Mouse (Mus musculus) ES-Bruce4 (cell line): Measurements from ENCODE around the gene Lce6a. TPM values are rescaled to one million over a fixed set of nuclear protein-coding genes. Genes with fewer than 3 reads are reported as not detected.

ENCODE experiments used
- H3K27ac ChIP-seq: 2 replicates; pipeline ENCODE4 v1.5.1; 2012; ENCODE audit warnings: low read length, inconsistent platforms; ENCODE audit not compliant: insufficient read depth
- H3K27me3 ChIP-seq: 2 replicates; pipeline ENCODE4 v1.6.1; 2012; ENCODE audit warnings: mild to moderate bottlenecking, low read length, inconsistent platforms; ENCODE audit not compliant: control insufficient read depth, poor library complexity, insufficient read depth, severe bottlenecking
- H3K36me3 ChIP-seq: 2 replicates; pipeline ENCODE4 v1.6.1; 2012; ENCODE audit warnings: inconsistent platforms, mild to moderate bottlenecking, low read length, moderate library complexity; ENCODE audit not compliant: control insufficient read depth, poor library complexity, insufficient read depth, severe bottlenecking
- H3K4me1 ChIP-seq: one replicate; pipeline ENCODE4 v1.8.1; 2011; ENCODE audit warnings: low read length; ENCODE audit not compliant: control insufficient read depth, insufficient read depth
- H3K4me3 ChIP-seq: 2 replicates; pipeline ENCODE4 v1.5.1; 2011; ENCODE audit warnings: low read depth, mild to moderate bottlenecking, low read length
- H3K9ac ChIP-seq: 2 replicates; pipeline ENCODE4 v1.6.1; 2012; ENCODE audit warnings: low read depth, mild to moderate bottlenecking, inconsistent platforms; ENCODE audit not compliant: poor library complexity, severe bottlenecking
- H3K9me3 ChIP-seq: replicated peaks from 2 replicates; pipeline ENCODE4 v1.6.1; 2012; ENCODE audit warnings: mild to moderate bottlenecking, low read length, inconsistent platforms; ENCODE audit not compliant: control insufficient read depth, poor library complexity, insufficient read depth, severe bottlenecking
- CTCF ChIP-seq: IDR thresholded peaks from one replicate; pipeline ENCODE4 v1.8.1; 2011; ENCODE audit warnings: low read depth, low read length
- EP300 ChIP-seq: IDR thresholded peaks from 2 replicates; pipeline ENCODE4 v1.6.1; 2011; ENCODE audit warnings: low read depth, low read length; ENCODE audit not compliant: insufficient read depth
- POLR2A ChIP-seq: IDR thresholded peaks from one replicate; pipeline ENCODE4 v1.8.1; 2011; ENCODE audit warnings: low read length; ENCODE audit not compliant: insufficient read depth
- polyA plus RNA-seq: library from polyadenylated mRNA; stranded (reverse); fragments of >200 nt; gene quantifications from 2 replicates; pipeline ENCODE4 v1.2.4, GENCODE M21; 2011; ENCODE audit warnings: low read depth; ENCODE audit not compliant: missing spikeins, insufficient read depth, insufficient read length

Lce6a gene
- polyA plus RNA-seq, 1 experiment: not detected

- Histone ChIP-seq H3K27ac (no peak overlapping the region), H3K4me3 (no peak overlapping the region), H3K36me3 (no peaks in the 10 kb centered on the region), H3K9ac (no peak overlapping the region), H3K9me3 (no peaks in the 10 kb centered on the region), H3K4me1 (no peaks in the 10 kb centered on the region), H3K27me3 (no peaks in the 10 kb centered on the region)
- no peak for TF ChIP-seq CTCF
- no peak for TF ChIP-seq POLR2A
- TF ChIP-seq EP300: no peak
Observed at GRCm38 (mm10) chr3:92598429-92598828, 23.0 kb downstream of the Lce6a start.

GRCm38 (mm10) chr3:92588858-92589257, 32.6 kb downstream of the Lce6a start, which contains the start of gene Smcp:
Smcp (minus strand) TSS chr3:92588997.
- H3K27me3 ChIP-seq: no peaks in the 10 kb centered on the region
- no peak within 1 kb of the TSS for H3K27ac ChIP-seq
- no peak for TF ChIP-seq CTCF
- TF ChIP-seq EP300: no peak
- TF ChIP-seq POLR2A: no peak
- H3K36me3 ChIP-seq: no peaks in the 10 kb centered on the region
- no peaks in the 10 kb centered on the region for H3K9me3 ChIP-seq
- no peak within 1 kb of the TSS for H3K9ac ChIP-seq
- no peaks in the 10 kb centered on the region for H3K4me1 ChIP-seq
- H3K4me3 ChIP-seq: no peak within 1 kb of the TSS

GRCm38 (mm10) chr3:92587190-92587589, 34.3 kb downstream of the Lce6a start:
- H3K9me3 ChIP-seq: no peaks in the 10 kb centered on the region
- no peak overlapping the region for H3K27ac ChIP-seq
- H3K4me3 ChIP-seq: no peak overlapping the region
- no peaks in the 10 kb centered on the region for H3K36me3 ChIP-seq
- H3K27me3 ChIP-seq: no peaks in the 10 kb centered on the region
- H3K4me1 ChIP-seq: no peaks in the 10 kb centered on the region
- no peak overlapping the region for H3K9ac ChIP-seq
- TF ChIP-seq EP300 (no peak), POLR2A (no peak), CTCF (no peak)

GRCm38 (mm10) chr3:92585055-92585454, 36.4 kb downstream of the Lce6a start:
- Histone ChIP-seq H3K27ac (no peak overlapping the region), H3K27me3 (no peaks in the 10 kb centered on the region), H3K4me1 (no peaks in the 10 kb centered on the region), H3K9ac (no peak overlapping the region), H3K9me3 (no peaks in the 10 kb centered on the region), H3K4me3 (no peak overlapping the region), H3K36me3 (no peaks in the 10 kb centered on the region)
- TF ChIP-seq EP300: no peak
- no peak for TF ChIP-seq POLR2A
- TF ChIP-seq CTCF: no peak

- no peak overlapping the region for H3K27ac ChIP-seq
- no peaks in the 10 kb centered on the region for H3K36me3 ChIP-seq
- no peak overlapping the region for H3K9ac ChIP-seq
- TF ChIP-seq CTCF (no peak), EP300 (no peak), POLR2A (no peak)
- H3K9me3 ChIP-seq: no peaks in the 10 kb centered on the region
- H3K4me3 ChIP-seq: no peak overlapping the region
- no peaks in the 10 kb centered on the region for H3K4me1 ChIP-seq
- H3K27me3 ChIP-seq: no peaks in the 10 kb centered on the region
Observed at GRCm38 (mm10) chr3:92583164-92583826, 38.2 kb downstream of the Lce6a start.

GRCm38 (mm10) chr3:92579508-92579907, 42.0 kb downstream of the Lce6a start:
- TF ChIP-seq POLR2A: no peak
- no peak for TF ChIP-seq CTCF
- H3K9me3 ChIP-seq: no peaks in the 10 kb centered on the region
- H3K9ac ChIP-seq: no peak overlapping the region
- H3K4me1 ChIP-seq: no peaks in the 10 kb centered on the region
- no peak overlapping the region for H3K27ac ChIP-seq
- no peaks in the 10 kb centered on the region for H3K36me3 ChIP-seq
- H3K27me3 ChIP-seq: no peaks in the 10 kb centered on the region
- no peak overlapping the region for H3K4me3 ChIP-seq
